Mouse (Mus musculus): ENCODE measurements around the gene Hoxd11.

Gene Hoxd11

DNA sequence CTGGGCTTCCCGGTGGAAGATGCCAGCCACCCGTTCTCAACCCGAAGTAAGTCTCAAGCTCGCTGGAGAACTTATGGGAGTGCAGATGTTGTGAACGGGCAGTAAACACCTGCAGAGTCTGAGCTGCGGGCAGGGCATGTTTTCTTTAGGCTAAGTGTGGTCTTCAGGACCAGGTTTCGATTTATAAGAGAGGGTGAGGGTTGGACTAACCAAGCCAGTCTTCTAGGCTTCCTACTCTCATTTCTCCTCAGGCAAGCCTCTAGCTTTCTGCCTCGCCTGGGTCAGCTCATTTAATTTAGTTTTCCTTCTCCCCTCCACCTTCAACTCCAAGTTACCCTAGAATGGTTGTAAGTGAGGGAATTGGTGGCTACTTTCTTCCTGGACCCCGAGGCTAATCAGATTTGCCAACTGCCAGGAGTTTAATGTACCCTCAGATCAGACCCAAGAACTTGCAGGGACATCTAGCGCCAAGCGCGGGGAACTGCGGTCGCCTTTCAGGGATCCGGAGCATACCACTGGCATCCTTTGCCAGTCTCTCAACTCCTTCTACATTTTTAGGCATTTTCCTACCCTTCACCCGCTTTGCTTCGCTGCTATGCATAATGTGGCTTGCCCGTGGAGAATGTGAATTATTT lies 15.9 kb upstream of the Hoxd11 start:
- ATAC-seq (ENCODE audit: insufficient number of reproducible peaks, low FRiP score, low TSS enrichment): no peak

DNA sequence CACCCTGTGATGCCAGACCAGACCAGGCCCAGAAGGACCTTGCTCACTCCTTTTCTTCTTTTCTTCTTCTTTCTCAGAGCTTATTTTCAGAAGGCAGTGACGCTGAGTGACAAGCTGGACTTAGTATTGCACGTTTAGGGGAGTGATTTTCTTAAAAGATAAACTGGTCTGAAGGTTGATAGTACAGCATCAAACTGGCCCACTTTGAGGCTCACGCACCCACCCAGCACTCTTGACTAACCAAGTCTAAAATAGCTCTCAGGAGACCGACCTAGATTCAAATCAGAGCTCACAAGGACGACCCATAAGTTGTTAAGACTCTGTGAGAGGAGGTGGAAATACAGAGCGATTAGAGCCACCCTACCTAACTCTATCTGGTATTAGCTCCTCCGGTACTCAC lies 12.9 kb upstream of the Hoxd11 start:
- no peak for ATAC-seq (ENCODE audit: insufficient number of reproducible peaks, low FRiP score, low TSS enrichment)

DNA sequence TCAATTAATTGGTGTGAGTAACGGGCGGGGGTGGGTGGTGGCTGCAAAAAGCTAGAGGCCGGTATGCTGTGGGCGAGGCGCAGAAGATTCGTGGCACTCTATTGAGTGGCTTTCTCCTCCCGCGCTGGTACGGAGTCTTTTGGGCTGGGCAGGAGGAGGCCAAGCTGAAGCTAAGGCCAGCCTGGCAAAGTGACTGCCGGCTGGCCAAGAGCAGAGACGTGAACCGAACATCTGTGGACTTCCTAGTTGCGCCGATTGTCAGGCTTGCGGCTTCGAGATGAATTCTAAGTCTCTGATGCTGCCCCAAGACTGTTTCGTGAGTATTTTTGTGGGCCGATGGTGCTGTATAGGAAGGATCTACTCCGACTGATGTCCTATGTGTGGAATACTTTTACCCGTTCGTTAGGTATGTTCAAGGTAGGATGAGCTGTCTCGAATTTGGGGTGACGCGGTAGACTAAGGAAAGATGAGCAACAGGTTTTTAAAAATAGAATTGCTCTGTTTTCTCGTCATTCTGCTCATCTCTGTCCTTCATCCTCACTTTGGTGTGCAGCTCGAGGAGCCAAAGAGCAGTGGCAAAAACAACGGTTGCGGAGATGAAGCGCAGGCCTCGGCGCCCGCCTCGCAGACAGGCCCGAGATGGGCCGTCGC lies 12.0 kb upstream of the Hoxd11 start:
- ATAC-seq (ENCODE audit: insufficient number of reproducible peaks, low FRiP score, low TSS enrichment): no peak

DNA sequence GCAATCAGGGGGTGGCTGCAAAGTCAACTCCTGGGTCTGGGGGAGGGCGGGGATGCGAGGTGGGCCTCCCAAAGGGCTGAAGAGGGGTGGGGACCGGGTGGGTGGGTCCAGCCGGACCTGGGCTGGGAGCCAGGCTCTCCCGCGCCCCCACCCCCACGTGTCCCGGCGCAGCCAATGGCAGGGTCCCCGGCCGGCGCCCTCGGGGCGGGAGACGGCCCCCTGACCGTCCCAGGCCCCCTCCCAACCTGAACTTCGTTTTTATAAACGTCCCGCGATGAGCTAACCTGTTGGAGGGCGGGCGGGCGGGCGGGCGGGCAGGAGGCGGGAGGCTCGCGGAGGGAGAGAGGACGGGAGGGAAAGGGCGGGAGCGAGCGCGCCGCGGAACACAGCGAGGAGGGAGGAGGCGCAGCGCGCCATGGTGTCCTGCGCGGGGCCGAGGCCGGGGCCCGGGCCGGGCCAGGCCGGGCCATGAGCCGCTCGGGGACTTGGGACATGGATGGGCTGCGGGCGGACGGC lies 11.5 kb upstream of the Hoxd11 start, which contains the start of gene Hoxd13:
TSS of gene Hoxd13 (plus strand) at position 469 of the 516 bp plus-strand sequence.
- no peak for ATAC-seq (ENCODE audit: insufficient number of reproducible peaks, low FRiP score, low TSS enrichment)

DNA sequence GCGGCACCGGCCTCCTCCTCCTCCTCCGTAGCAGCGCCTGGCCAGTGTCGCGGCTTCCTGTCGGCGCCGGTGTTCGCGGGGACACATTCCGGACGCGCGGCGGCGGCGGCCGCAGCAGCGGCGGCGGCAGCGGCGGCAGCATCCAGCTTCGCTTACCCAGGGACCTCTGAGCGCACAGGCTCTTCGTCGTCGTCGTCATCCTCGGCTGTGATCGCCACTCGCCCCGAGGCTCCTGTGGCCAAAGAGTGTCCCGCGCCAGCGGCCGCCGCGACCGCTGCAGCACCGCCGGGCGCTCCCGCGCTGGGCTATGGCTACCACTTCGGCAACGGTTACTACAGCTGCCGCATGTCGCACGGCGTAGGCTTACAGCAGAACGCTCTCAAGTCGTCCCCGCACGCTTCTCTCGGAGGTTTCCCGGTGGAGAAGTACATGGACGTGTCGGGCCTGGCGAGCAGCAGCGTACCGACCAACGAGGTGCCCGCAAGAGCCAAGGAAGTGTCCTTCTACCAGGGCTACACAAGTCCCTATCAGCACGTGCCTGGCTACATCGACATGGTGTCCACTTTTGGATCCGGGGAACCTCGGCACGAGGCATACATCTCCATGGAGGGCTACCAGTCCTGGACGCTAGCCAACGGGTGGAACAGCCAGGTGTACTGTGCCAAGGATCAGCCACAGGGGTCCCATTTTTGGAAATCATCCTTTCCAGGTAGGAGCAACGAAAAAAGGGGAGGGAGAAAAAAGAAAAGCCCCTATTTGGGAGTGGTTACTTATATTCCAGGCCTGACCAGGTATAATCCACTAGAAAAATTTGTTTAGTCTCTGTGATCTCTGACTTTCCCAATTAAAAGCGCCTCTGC lies 10.8 kb upstream of the Hoxd11 start:
- no peak for ATAC-seq (ENCODE audit: insufficient number of reproducible peaks, low FRiP score, low TSS enrichment)

DNA sequence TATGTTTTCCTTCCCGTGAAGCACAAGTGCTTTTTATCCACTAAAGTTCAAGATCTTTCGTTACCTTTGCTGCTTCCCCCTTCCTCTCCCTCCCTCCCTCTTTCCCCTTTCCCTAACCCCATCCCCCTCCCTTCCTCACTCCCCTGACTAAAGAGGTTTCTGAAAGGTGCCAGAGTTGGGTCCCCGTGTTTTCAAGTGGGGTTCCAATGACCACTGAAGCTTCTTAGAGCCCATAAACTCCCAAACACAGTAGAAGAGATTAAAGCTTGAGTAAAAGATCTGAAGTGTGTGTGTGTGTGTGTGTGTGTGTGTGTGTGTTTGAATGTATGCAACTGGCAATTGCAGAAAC lies 10.2 kb upstream of the Hoxd11 start:
- ATAC-seq (ENCODE audit: insufficient number of reproducible peaks, low FRiP score, low TSS enrichment): no peak

DNA sequence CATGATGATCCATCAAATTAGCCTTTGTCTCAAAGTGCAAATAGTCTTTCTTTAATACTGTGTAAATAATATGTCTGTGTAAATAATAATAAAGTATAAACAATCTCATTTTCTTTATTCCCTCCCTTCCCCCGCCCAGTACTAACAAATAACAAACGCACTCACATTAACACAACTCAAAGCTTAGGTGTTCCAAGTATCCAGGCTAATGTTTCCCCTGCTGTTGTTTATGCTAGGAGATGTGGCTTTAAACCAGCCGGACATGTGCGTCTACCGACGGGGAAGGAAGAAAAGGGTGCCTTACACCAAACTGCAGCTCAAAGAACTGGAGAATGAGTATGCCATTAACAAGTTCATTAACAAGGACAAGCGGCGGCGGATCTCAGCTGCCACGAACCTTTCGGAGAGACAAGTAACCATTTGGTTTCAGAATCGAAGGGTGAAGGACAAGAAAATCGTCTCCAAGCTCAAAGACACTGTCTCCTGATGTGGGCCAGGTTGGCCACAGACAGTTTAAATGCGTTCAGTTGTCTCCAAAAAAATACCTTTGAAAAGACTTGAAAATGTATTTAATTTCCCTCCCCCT lies 9.6 kb upstream of the Hoxd11 start:
- no peak for ATAC-seq (ENCODE audit: insufficient number of reproducible peaks, low FRiP score, low TSS enrichment)

DNA sequence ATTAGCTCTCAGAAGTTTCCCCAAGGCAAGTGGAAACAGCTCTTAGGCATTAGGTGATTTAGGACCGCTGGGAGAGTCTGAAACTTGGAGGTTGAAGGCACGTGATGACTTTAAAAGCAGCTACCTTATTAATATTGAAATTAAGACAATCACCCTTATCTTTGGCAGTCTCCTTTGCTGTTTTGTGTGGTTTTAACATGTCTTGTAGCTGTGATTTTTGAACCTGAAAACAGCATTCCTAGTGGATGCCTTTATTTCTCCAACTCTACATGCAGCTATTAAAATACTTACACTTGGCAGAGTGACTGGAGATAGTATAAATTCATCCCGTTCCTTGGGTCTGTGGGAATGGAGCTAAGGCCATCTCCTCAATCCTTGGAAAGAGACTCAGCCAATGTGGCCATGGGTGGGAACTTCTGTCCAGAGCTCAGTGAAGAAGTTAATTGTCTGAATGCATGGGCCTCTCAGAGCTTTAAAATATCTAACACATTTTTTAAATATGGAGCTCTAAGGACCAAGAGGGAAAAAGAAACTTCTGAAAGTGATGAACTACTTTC lies 8.6 kb upstream of the Hoxd11 start:
- ATAC-seq (ENCODE audit: insufficient number of reproducible peaks, low FRiP score, low TSS enrichment): no peak

DNA sequence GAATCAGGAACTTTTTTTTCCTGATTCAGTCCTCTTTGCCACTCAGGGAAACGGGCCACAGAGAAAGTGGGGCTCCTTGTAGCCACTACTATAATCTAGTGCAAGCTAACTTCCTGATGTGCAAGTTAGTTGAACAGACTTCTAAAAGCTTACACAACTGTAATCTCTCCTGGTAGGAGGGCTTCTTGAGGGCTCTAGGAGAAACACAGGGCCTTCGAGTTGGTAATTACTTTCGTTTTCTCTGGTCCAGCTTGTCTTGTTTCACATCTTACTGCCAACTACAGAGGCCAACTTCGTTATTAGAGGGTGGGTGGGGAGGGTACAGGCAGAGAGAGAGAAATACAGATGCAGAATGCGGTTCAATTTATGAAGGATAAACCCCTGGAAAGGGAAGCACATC lies 7.5 kb upstream of the Hoxd11 start:
- no peak for ATAC-seq (ENCODE audit: insufficient number of reproducible peaks, low FRiP score, low TSS enrichment)

DNA sequence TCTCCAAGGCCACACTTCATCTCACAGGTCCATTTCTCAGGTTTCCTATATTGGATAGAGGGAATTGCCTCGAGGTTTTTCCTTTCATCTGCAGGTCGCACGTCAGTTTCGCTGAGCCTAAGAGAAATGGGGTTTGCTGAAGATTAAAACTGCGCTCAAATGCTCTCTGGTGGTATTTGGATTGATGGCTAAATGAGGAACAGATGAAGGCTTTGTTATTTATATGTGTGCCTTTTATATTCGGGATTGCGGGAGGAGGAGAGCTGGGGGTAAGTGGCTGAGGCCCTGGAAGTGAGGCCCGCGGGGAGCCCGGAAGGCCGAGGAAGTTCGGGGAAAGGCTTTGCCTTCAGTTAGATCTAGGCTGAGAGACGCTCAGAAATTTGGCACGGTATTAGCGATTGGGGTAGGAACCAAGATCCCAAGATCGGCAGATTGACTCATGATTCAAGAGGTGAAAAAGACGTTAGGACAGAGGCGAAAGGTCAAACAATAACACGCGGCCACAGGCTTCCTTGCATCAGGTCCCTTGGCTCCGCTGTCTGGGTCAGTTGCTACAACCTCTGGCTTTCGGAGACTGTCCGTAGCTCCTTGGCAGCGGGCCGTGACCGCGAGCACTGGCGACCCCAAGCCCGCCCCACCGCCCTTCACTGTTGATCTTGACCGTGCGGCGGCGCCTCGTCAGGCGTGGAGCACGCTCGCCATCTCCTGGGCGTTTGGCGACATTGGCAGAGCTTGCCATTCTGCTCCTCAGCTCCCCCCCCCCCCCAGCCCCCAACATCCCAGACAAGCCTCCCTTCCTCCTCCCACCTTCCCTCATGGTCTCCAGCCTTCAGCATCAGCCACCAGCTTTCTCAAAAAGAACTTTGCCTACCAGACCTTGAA lies 6.6 kb upstream of the Hoxd11 start:
- ATAC-seq (ENCODE audit: insufficient number of reproducible peaks, low FRiP score, low TSS enrichment): no peak; the same call in 1 of the 2 replicates

DNA sequence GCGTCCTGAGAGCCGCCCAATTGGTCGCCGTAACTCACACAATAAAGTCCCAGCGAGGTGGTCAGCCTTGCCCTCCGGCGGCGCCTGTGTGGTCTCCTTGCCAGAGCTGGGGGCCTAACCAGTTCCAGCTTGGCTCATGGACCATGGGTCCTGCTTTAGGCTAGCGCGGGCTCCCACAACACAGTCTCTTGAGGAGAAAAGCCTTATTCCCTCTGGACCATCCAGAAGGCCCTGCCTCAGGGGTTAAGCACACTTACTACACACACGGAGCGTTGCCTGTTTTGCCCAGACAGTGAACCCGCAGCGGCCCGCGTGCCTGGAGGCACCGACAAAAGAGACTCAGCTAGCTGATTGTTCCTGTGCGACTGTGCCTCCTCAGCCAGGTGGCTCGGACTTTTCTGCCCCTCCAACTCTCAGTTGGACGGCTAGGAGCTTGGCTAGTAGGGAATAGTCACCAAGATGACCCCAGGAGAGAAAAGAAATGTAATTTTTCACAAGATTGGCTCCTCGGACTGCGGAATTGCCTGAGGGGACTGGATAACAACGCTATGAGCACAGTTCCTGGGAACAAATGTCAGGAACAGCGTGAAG lies 5.4 kb upstream of the Hoxd11 start:
- no peak for ATAC-seq (ENCODE audit: insufficient number of reproducible peaks, low FRiP score, low TSS enrichment)

DNA sequence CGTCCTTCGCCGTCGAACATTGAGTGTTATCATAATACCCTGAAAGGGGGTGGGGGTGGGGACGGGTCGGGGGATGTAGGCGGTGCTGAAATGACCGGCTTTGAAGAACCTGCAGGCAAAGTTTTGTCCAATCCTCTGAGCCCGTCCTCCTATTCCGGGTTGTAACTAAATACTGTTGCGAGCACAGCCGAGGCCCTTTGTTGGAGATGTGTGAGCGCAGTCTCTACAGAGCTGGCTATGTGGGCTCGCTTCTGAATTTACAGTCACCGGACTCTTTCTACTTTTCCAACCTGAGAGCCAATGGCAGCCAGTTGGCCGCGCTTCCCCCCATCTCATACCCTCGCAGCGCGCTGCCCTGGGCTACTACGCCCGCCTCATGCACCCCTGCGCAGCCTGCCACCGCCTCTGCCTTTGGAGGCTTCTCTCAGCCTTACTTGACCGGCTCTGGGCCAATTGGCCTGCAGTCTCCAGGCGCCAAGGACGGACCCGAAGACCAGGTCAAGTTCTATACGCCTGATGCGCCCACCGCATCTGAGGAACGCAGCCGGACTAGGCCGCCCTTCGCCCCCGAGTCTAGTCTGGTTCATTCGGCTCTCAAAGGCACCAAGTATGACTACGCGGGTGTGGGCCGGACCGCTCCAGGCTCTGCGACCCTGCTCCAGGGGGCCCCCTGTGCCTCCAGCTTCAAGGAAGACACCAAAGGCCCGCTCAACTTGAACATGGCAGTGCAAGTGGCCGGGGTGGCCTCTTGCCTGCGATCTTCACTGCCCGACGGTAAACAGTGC lies 4.3 kb upstream of the Hoxd11 start, which contains the start of gene Hoxd12:
TSS of gene Hoxd12 (plus strand) at position 133 of the 785 bp plus-strand sequence.
- no peak for ATAC-seq (ENCODE audit: insufficient number of reproducible peaks, low FRiP score, low TSS enrichment)

DNA sequence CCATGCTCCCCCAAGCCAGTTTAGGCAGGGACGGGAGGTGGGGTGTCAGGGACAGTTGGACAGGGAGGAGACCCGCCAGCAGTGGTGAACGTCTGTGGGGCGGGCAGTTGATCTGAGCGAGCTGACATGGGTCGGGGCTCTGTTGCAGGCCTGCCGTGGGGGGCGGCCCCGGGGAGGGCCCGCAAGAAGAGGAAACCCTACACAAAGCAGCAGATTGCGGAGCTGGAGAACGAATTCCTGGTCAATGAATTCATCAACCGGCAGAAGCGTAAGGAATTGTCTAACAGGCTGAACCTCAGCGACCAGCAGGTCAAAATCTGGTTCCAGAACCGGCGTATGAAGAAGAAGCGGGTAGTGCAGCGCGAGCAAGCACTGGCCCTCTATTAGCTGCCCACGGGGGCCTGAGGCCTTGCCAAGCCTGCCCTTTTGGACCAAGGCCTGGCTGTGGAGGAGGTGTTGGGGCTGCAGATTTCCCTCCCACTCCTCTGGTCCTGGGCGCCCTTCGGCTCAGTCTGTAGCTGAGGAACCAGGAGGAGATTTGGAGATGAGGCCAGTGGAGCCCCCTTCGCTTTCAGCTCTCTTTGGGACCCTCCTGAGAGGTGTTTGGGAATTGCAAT lies 3.6 kb upstream of the Hoxd11 start:
- ATAC-seq (ENCODE audit: insufficient number of reproducible peaks, low FRiP score, low TSS enrichment): no peak

DNA sequence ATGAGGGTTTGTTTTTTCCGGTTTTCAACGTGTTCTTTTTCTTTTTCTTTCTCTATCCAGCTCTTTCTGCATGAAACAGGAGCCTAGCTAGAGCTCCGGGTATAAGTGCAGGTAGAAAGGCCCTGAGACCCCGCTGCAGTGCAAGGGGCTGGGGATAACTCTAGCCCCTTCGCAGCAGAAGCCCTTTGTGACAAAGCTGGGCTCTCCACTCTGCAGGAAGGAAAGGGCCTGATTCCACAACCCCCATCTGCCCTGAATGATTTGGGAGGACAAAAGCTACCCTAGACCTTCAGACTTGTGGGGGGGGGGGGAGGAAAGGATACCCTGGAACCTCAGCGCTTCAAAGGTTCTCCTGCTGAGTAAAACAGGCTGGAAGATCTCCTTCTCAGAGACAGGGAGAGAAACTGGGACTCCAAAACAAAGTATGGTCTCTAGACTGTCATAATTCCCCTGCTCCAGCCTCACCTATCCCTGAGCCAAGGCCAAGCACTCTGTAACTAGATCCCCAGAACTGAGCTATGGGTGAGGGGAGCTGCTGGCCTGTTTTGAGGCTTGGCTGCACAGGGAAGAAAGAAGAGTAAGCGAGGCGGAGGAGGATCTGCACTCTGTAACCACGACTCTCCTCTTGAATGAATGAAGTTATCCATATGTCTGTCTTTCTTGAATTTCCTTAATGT lies 2.8 kb upstream of the Hoxd11 start:
- ATAC-seq (ENCODE audit: insufficient number of reproducible peaks, low FRiP score, low TSS enrichment): no peak

DNA sequence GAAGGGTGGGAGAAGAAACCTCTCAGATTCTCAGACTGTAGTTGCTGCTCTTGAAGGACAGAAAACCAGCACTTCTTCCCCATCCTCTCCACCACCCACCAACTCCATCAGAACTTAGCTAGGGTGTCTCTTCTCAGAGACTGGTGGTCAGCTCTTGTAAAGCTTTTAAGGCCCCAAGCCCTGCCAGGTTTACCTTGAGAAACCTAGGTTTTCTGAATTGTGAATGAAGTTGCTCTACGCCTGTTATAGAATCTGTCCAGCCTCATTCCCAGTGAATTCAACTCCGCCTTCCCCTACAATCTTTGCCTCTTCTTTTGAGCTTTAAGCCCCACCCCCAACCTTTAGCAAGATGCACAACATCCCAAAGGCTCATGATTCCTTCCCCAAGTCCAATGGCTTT lies 2.3 kb upstream of the Hoxd11 start:
- no peak for ATAC-seq (ENCODE audit: insufficient number of reproducible peaks, low FRiP score, low TSS enrichment)

DNA sequence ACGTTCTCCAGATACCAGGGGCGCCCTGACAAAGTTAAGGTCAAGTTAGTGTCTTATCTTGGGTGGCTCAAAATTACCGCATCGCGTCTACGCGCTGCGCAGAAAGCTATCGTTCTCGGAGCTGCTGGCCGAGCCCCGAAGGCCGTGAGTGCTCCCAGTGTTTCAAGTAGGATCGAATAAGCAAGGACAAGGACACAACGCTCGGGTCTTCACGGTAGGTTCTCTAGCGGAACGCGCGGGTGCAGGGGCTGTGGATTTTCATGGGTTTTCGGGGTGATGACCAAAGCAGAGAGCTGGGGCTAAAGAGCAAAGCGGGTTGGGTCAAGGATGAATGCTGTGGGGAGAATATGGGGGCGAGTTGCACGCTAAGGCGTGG lies 227 bp downstream of the Hoxd11 start:
- no peak for ATAC-seq (ENCODE audit: insufficient number of reproducible peaks, low FRiP score, low TSS enrichment)

DNA sequence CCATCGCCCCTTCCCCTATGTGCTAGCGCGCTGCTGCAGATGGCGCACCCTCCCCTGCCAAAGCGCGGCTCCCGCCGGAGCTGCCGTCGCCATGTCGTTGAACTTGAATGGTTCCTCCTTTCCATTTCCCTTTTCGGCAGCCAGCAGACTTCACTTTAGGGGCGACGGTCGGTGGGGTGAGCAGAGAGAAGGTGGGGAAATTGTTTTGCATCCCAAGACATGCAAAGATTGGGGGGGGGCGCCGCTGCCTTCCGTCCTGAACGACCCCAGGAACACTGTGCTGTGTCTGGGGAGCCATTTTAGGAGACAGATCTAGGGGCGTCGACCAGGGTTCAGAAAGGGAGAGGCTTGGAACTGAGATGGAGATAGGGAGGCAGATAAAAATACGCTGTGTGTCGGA lies 623 bp downstream of the Hoxd11 start:
- no peak for ATAC-seq (ENCODE audit: insufficient number of reproducible peaks, low FRiP score, low TSS enrichment)
